Mouse (Mus musculus) kidney, adult 2 months (tissue): ENCODE measurements around the gene Rgmb.

Experiments used
- CTCF ChIP-seq: fragments of 200-500 bp; conservative IDR thresholded peaks from 2 replicates; pipeline ENCODE4 v1.5.1; 2011; ENCODE audit warnings: low read depth, mild to moderate bottlenecking, control low read depth, low read length, moderate library complexity, mixed read lengths; ENCODE audit not compliant: insufficient read depth, insufficient read length
- POLR2A ChIP-seq: fragments of 200-500 bp; IDR thresholded peaks from one replicate; pipeline ENCODE4 v1.6.1; 2011; ENCODE audit warnings: low read depth, low read length, control low read depth

GRCm38 (mm10) chr17:15813658-15814212 lies 17.1 kb downstream of the Rgmb start:
- TF ChIP-seq CTCF: no peak
- TF ChIP-seq POLR2A: no peak
